Mouse (Mus musculus) brain, embryonic 14.5 days (tissue): ENCODE results near the gene Tubgcp6.

ENCODE experiments used
- CTCF ChIP-seq: fragments of 200-500 bp; IDR thresholded peaks from 2 replicates; pipeline ENCODE4 v1.5.1; 2012; ENCODE audit warnings: inconsistent platforms, mild to moderate bottlenecking, moderate library complexity, borderline replicate concordance; ENCODE audit not compliant: insufficient read depth, insufficient read length; ENCODE audit errors: extremely low read depth
- POLR2A ChIP-seq: fragments of 200-500 bp; IDR thresholded peaks from 2 replicates; pipeline ENCODE4 v1.6.1; 2012; ENCODE audit warnings: mild to moderate bottlenecking, inconsistent platforms, borderline replicate concordance; ENCODE audit not compliant: poor library complexity, insufficient read depth, insufficient read length, severe bottlenecking; ENCODE audit errors: extremely low read depth

- TF ChIP-seq POLR2A, result no peak
- TF ChIP-seq CTCF, result no peak
Observed at GRCm38 (mm10) chr15:89171526-89172051, 48.7 kb upstream of the Tubgcp6 start.
